Mouse (Mus musculus) embryonic facial prominence, embryonic 13.5 days (tissue): ENCODE results near the gene Flot1. TPM values are rescaled to one million over a fixed set of nuclear protein-coding genes. Genes with fewer than 3 reads are reported as not detected.

Source experiments
- ATAC-seq: fragments of 200-750 bp; cut with Nextera tagmentation; 2 replicates; pipeline ENCODE4 v1.8.0; 2017; ENCODE audit warnings: low read depth; ENCODE audit not compliant: insufficient number of reproducible peaks, insufficient read depth, low FRiP score, low TSS enrichment
- H3K27ac ChIP-seq: fragments of 300-500 bp; sonication (generic); 2 replicates; pipeline ENCODE4 v1.5.1; 2015; ENCODE audit warnings: moderate library complexity, mild to moderate bottlenecking, inconsistent platforms
- H3K27me3 ChIP-seq: fragments of 300-500 bp; sonication (generic); 2 replicates; pipeline ENCODE4 v1.6.1; 2015; ENCODE audit warnings: mild to moderate bottlenecking, inconsistent platforms
- H3K36me3 ChIP-seq: fragments of 300-500 bp; sonication (generic); 2 replicates; pipeline ENCODE4 v1.6.1; 2015; ENCODE audit warnings: mild to moderate bottlenecking, inconsistent platforms
- H3K4me1 ChIP-seq: fragments of 300-500 bp; sonication (generic); 2 replicates; pipeline ENCODE4 v1.6.1; 2015; ENCODE audit warnings: inconsistent platforms
- H3K4me2 ChIP-seq: fragments of 300-500 bp; sonication (generic); 2 replicates; pipeline ENCODE4 v1.6.1; 2015; ENCODE audit warnings: moderate library complexity, mild to moderate bottlenecking, inconsistent platforms
- H3K4me3 ChIP-seq: fragments of 300-500 bp; sonication (generic); 2 replicates; pipeline ENCODE4 v1.5.1; 2015; ENCODE audit warnings: mild to moderate bottlenecking, inconsistent platforms
- H3K9ac ChIP-seq: fragments of 300-500 bp; sonication (generic); 2 replicates; pipeline ENCODE4 v1.6.1; 2015; ENCODE audit warnings: mild to moderate bottlenecking, inconsistent platforms
- H3K9me3 ChIP-seq: fragments of 300-500 bp; sonication (generic); 2 replicates; pipeline ENCODE4 v1.6.1; 2016; ENCODE audit warnings: inconsistent platforms
- WGBS: fragments of 180-500 bp; shearing (Covaris S2); methylation state at CpG from one replicate; pipeline ENCODE4 v1.1.7; 2015; ENCODE audit warnings: mixed read lengths; 5-methylcytosine and 5-hydroxymethylcytosine counted together
- polyA plus RNA-seq: library from polyadenylated mRNA; unstranded; fragments of >200 nt; fragmentation: Nextera tagmentation; extraction: Ambion mirVana; gene quantifications from 2 replicates; pipeline ENCODE4 v1.2.1, GENCODE M21; 2015

The Flot1 gene
- 61.0 and 67.2 TPM in 2 replicates for polyA plus RNA-seq

DNA sequence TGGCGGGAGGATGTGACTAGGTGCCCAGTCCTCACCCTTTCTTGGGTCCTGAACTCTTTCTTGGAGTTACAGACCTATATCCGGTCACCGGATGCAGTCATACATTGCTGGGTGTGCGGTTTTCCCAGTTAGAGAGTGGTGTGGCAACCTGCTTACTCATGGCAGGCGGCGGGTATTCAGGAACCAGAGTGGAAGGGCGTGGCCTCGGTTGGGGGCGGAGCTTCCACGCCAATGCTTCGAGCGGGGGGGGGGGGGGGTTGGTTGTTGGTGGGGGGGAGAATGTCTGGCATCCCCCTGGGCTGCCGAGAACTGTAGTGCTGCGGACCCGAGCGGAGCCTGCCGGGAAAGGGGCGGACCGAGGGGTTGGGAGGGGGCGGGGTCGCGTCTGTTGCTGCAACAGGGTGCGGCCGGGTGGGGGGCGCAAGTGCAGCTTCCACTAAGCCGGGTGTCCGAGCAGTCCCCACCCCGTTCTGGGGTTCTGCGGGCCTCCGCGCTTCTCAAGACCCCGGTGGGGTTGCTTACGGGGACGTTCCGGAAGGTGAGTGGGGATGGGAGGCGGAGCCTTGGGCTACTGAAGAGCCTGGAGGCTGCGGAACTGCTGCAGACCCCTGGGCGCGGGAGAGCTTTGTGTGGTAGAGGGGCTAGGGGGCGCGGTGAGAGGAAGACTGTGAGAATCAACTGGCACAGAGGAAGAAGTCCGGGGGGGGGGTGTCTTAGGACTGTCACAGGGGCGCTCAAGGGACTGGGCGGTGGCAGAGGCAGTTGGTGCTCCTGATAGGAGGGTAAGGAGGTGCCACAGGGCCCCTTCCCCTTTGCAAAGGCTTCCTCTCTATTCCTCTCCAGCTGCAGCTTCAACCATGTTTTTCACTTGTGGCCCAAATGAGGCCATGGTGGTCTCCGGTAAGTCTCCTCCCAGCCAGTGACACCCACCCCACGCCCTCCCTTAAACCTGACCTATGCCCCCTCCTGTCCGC, at the start of gene Flot1:
Flot1 (plus strand) TSS at position 267 of the 974 bp plus-strand sequence.
- peak within 1 kb of the TSS; percentile 87 for H3K27ac ChIP-seq
- no peaks in the 10 kb centered on the region for H3K9me3 ChIP-seq
- peak within 1 kb of the TSS; percentile 94 for H3K4me2 ChIP-seq
- WGBS, result under 1% methylated on average over 41 of the region's 47 CpGs
- H3K36me3 ChIP-seq, result peaks cover 40% of the 10 kb centered on the region
- peak within 1 kb of the TSS; percentile 67 for H3K4me3 ChIP-seq
- no peaks in the 10 kb centered on the region for H3K27me3 ChIP-seq
- peak; percentile 83 for ATAC-seq
- H3K9ac ChIP-seq, result peak within 1 kb of the TSS; percentile 80
- peaks cover 22% of the 10 kb centered on the region for H3K4me1 ChIP-seq

DNA sequence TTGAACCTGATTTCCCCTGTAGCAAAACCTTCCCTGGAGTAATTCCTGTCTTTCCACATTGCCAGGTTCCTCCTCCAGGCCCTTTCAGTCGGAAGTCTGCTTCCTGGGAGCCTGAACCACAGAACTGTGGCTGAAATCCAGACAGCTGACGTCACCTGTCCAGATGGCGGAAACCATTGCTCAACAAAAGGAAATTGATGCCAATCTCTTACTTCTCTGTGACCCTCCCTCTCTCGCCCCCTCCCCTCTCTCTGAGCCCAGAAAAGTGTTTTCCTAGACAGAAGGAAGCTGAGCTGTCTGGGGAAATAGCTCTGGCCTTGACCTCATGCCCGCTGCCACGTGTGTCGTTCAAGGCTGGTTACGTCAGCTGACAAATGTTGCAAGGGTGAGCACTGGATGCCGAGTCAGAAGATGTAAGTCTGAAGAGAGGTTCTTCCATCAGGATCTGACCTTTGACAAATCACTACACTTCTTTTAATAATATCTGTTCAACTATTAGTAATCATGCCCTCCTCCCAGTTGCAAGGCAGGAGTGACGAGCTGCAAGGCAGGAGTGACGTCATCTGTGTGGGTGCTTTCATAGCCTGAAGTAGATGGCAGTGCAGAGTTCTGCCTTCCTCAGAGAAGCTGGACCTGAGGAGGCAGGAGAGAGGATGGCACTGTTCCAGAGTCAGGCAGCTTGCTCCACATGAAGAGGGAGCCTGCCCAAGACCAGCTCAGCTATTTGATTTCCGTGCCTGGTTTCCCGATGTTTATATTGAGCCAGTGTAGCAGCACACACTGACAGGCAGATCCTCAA, 46.0 kb upstream of the Flot1 start:
- no peaks in the 10 kb centered on the region for H3K9me3 ChIP-seq
- WGBS, result 47% methylated on average over 13 of the region's 13 CpGs
- peaks cover 19% of the 10 kb centered on the region for H3K4me1 ChIP-seq
- H3K4me3 ChIP-seq, result no peak overlapping the region
- H3K27me3 ChIP-seq, result no peaks in the 10 kb centered on the region
- H3K27ac ChIP-seq, result peak overlapping the region; percentile 65
- H3K4me2 ChIP-seq, result no peak overlapping the region
- H3K9ac ChIP-seq, result peak overlapping the region; percentile 41; the same call in 1 of the 2 replicates
- ATAC-seq, result peak; percentile 48; the same call in 1 of the 2 replicates
- no peaks in the 10 kb centered on the region for H3K36me3 ChIP-seq

DNA sequence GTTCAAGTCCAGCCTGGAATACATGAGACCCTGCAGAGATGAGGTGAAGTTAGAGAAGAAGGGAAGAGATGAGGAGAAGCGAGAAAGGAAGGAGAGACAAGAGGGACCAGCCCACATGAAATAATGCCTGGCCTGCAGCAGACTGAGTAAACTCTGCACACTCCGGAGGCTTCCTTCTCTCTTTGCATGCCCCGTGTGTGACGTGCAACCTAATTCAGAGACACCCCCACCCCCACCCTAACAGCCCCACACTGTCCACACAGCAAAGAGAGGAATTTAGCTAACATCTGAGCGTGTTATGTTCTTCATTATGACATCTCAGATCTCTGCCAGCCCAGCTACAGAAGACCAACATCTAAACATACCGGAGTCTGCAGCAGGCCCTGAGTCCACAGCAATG, 44.1 kb upstream of the Flot1 start:
- H3K4me1 ChIP-seq, result peaks cover 19% of the 10 kb centered on the region
- no peaks in the 10 kb centered on the region for H3K27me3 ChIP-seq
- H3K9me3 ChIP-seq, result no peaks in the 10 kb centered on the region
- H3K36me3 ChIP-seq, result no peaks in the 10 kb centered on the region
- H3K27ac ChIP-seq, result peak overlapping the region; percentile 33
- WGBS, result 44% methylated on average over 6 of the region's 6 CpGs
- no peak overlapping the region for H3K4me3 ChIP-seq
- H3K4me2 ChIP-seq, result no peak overlapping the region
- H3K9ac ChIP-seq, result no peak overlapping the region
- no peak for ATAC-seq

DNA sequence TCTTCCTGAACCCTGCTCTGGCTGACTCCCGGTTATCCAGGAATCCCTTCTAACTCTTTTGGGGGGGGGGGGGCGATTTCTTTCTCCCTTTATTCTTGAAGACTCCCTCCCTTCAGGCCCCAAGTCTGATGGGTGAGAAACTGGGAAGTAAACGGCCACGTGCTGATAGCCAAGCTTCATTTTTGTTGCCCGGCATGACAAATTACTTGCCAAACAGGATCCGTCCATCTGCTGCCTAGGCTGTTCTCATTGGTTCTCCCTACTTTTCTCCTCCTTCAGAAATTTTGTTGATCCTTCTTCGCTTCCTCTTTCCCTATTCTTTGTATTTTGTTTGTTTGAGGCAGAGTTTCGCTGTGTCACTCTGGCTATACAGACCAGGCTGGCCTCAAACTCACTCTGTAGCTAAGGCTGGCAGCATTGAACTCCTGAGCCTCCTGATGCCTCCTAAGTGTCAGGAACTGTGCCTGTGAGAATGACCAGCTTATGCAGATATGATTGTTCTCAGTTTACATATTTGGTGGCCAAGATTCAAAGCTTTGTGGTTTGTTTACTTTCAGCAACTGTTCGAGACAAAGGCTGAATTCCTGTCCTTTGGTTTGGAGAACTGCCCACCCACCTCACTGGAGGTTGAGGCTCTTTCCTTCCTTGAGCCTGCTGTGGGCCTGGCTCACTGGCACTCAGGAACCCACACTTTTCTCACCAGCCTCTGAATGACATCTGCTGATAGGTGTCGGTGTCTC, 43.4 kb upstream of the Flot1 start:
- Histone ChIP-seq H3K36me3 (no peaks in the 10 kb centered on the region), H3K4me2 (no peak overlapping the region), H3K9ac (no peak overlapping the region), H3K9me3 (no peaks in the 10 kb centered on the region), H3K27me3 (no peaks in the 10 kb centered on the region), H3K4me1 (peaks cover 19% of the 10 kb centered on the region), H3K27ac (peak overlapping the region; percentile 33; the same call in 1 of the 2 replicates), H3K4me3 (no peak overlapping the region)
- ATAC-seq, result no peak
- 65% methylated on average over 10 of the region's 10 CpGs for WGBS

DNA sequence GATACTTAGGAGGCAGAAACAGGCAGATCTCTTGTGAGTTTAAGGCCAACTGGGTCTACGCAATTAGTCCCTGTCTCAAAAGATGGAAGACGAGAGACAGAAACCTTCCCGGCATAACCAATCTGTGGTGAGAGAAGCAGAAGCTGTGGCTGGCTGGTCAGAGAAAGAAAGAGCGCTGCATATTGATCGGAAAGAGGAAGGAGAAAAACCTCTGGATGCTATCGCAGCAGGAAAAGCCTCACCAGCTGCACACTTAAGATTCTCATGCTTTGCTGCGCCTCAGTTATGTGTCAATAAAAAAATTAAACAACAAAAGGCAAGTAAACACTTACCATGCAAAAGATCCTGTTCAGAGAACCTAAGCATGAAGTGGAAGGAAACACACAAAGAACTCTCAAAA, 42.7 kb upstream of the Flot1 start:
- Histone ChIP-seq H3K36me3 (no peaks in the 10 kb centered on the region), H3K9ac (no peak overlapping the region), H3K9me3 (no peaks in the 10 kb centered on the region), H3K4me2 (no peak overlapping the region), H3K4me1 (peaks cover 19% of the 10 kb centered on the region), H3K4me3 (no peak overlapping the region), H3K27me3 (no peaks in the 10 kb centered on the region), H3K27ac (no peak overlapping the region)
- 92% methylated on average over 7 of the region's 7 CpGs for WGBS
- ATAC-seq, result no peak

DNA sequence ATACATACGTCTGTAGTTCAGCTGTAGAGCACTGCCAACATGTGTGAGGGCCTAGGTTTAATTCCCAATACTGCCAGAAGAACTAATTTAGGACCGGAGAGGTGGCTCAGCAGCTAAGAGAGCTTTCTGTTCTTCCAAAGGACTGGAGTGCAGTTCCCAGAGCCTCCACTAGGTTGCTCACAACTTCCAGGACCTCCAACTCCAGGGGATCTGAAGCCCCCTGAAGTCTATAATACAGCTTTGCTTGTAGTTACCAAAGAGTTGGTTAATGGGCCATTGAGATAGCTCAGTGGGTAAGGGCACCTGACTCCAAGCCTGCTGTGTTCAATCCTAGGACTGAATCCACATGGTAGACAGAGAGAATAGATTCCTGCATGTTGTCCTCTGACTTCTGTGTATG, 40.6 kb upstream of the Flot1 start:
- H3K4me3 ChIP-seq, result no peak overlapping the region
- H3K4me2 ChIP-seq, result no peak overlapping the region
- H3K9ac ChIP-seq, result no peak overlapping the region
- WGBS, result 55% methylated on average over 2 of the region's 2 CpGs
- H3K36me3 ChIP-seq, result no peaks in the 10 kb centered on the region
- H3K27ac ChIP-seq, result no peak overlapping the region
- peaks cover 9% of the 10 kb centered on the region for H3K4me1 ChIP-seq
- H3K27me3 ChIP-seq, result no peaks in the 10 kb centered on the region
- ATAC-seq, result no peak
- H3K9me3 ChIP-seq, result no peaks in the 10 kb centered on the region

DNA sequence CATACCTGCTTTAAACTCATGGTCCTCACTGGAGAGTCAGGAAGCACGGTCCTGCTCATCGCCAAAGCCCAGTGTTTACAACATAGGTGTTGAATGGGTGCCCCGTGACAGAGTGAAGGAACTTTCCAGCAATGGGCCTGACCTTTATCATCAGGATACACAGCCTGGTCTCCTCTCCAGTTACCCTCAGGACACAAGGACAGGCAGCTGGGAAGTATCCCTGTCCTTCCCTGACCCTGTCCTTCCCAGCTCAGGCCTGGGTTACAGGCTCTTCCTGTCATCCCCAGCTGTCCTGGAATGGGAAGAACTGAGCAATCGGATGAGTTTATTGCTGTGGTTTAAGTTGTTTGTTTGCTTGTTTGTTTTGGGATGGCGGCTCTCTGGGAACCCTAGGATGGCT, 40.1 kb upstream of the Flot1 start:
- ATAC-seq, result no peak
- Histone ChIP-seq H3K9ac (no peak overlapping the region), H3K9me3 (no peaks in the 10 kb centered on the region), H3K4me1 (peaks cover 6% of the 10 kb centered on the region; the same call in 1 of the 2 replicates), H3K27ac (no peak overlapping the region), H3K4me2 (no peak overlapping the region), H3K27me3 (no peaks in the 10 kb centered on the region), H3K4me3 (no peak overlapping the region), H3K36me3 (no peaks in the 10 kb centered on the region)
- 85% methylated on average over 5 of the region's 5 CpGs for WGBS

GRCm38 (mm10) chr17:35783944-35784343, 39.1 kb upstream of the Flot1 start:
- no peaks in the 10 kb centered on the region for H3K9me3 ChIP-seq
- 74% methylated on average over 6 of the region's 6 CpGs for WGBS
- peaks cover 5% of the 10 kb centered on the region; the same call in 1 of the 2 replicates for H3K4me1 ChIP-seq
- no peak for ATAC-seq
- H3K9ac ChIP-seq, result no peak overlapping the region
- H3K36me3 ChIP-seq, result no peaks in the 10 kb centered on the region
- no peak overlapping the region for H3K27ac ChIP-seq
- no peak overlapping the region for H3K4me2 ChIP-seq
- no peaks in the 10 kb centered on the region for H3K27me3 ChIP-seq
- no peak overlapping the region for H3K4me3 ChIP-seq

DNA sequence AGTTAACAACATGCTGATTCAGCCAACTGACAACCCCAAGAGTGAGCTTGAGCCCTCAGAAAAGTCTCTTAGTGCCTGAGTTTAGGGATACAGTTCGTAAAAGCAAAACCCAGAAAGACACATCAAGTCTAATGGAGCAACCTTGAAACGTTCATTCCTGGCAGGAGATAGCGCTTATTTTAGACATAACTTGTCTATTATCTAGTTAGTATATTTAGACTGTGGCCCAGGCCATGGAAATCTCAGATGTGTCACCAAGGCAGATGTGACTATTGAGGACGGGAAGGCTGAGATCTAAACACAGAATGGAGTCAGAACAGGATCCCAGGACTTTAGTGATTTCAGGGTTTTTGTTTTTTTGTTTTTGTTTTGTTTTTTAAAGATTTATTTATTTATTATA, 37.9 kb upstream of the Flot1 start:
- H3K4me1 ChIP-seq, result no peaks in the 10 kb centered on the region
- H3K9me3 ChIP-seq, result no peaks in the 10 kb centered on the region
- H3K27ac ChIP-seq, result no peak overlapping the region
- no peak overlapping the region for H3K4me3 ChIP-seq
- no peak overlapping the region for H3K4me2 ChIP-seq
- H3K27me3 ChIP-seq, result no peaks in the 10 kb centered on the region
- 80% methylated on average over 4 of the region's 4 CpGs for WGBS
- ATAC-seq, result no peak
- H3K36me3 ChIP-seq, result no peaks in the 10 kb centered on the region
- H3K9ac ChIP-seq, result no peak overlapping the region

DNA sequence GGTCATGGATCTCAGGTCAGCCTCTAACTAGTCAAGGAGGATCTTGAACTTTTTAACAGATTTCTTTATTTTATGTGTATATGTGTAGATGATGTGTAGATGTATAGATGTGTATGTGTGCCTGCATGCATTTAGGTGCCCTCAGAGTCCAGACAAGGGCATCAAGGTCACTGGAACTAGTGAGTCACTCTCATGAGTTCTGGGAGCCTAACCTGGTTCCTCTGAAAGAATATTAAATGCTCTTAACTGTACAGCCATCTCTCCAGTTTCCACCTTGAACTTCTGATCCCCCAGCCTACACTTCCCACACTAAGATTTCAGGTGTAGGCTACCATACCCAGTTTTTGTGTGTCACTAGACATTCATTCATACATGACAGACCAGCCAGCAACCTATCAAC, 35.5 kb upstream of the Flot1 start:
- Histone ChIP-seq H3K27ac (no peak overlapping the region), H3K27me3 (no peaks in the 10 kb centered on the region), H3K9me3 (no peaks in the 10 kb centered on the region), H3K36me3 (no peaks in the 10 kb centered on the region), H3K9ac (no peak overlapping the region), H3K4me2 (no peak overlapping the region), H3K4me3 (no peak overlapping the region), H3K4me1 (no peaks in the 10 kb centered on the region)
- no peak for ATAC-seq

DNA sequence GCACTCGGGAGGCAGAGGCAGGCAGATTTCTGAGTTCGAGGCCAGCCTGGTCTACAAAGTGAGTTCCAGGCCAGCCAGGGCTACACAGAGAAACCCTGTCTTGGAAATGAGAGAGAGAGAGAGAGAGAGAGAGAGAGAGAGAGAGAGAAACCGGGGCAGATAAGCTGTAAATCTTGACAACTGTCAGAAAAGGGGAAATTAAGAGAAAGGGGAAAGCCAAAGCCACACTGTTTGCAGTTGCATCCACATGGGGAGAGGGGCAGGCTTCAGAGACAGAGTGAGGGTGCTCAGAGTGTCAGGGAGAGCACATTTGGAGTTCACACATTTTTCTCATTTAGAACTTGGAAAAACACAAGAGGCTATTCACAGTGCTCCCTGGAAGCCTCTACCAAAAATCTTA, 35.0 kb upstream of the Flot1 start:
- 76% methylated on average over 3 of the region's 3 CpGs for WGBS

More for the DNA sequence above, 35.0 kb upstream of the Flot1 start:
- Histone ChIP-seq H3K4me2 (no peak overlapping the region), H3K9ac (no peak overlapping the region), H3K4me3 (no peak overlapping the region), H3K27ac (no peak overlapping the region), H3K27me3 (no peaks in the 10 kb centered on the region), H3K4me1 (no peaks in the 10 kb centered on the region), H3K9me3 (no peaks in the 10 kb centered on the region), H3K36me3 (no peaks in the 10 kb centered on the region)
- no peak for ATAC-seq
